Mouse (Mus musculus): Measurements from ENCODE around the gene Wbp1.

Wbp1 gene

DNA sequence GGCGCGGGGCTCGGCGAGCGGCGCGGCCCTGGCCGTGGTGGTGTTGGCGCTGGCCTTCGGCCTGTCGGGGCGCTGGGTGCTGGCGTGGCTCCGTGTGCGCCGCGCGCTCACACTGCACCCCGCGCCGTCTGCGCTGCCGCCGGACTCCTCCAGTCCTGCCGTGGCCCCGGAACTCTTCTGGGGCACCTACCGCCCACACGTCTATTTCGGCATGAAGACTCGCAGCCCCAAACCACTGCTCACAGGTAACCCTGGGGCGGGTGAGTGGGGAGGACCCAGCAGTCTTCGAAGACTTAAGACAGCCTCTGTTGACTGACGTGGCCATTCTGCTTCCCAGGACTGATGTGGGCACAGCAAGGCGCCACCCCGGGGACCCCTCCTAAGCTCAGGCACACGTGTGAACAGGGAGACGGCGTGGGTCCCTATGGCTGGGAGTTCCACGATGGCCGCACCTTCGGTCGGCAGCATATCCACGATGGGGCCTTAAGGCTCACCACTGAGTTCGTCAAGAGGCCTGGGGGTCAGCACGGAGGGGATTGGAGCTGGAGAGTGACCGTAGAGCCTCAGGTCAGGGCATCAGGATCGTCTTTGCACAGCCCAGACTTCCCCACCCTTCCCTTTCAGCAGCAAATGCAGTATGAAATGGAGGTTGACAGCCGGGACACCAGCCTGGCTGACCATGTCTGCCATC is 5.5 kb downstream of the Wbp1 start:
- no peak for DNase-seq

DNA sequence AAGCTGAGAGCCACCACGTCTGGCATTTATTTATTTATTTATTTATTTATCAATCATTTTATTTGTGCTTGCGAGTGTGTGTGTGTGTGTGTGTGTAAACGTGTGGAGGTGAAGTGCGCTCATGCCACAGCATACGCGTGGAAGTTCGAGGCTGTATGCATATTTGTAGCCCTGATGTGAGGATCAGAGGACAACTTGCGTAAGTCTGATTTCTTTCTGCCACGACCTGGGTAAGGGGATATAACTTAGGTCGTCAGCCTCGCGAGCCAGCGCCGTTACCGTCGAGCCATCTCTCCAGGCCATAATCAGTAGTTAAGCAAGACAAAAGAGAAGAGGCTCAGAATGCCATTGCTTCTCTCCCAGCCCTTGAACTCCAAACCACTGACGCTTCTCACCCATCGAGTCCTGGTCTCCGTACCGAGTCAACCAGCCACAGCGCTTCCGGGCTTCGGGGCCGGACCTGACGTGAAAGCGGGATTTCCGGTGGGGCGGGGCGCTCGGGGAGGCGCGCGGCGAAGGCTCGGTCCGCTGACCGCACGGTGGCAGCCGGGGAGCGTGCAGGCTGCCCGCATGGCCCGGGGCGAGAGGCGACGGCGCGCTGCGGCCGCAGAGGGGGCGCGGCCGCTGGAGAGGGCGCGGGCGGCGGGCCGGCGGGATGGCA is 6.2 kb downstream of the Wbp1 start, which contains the start of gene Mogs:
Gene Mogs (plus strand): TSS at position 486 of the 661 bp plus-strand sequence.
- peak; percentile 94 to 96 for DNase-seq

- no peak for DNase-seq
Observed at GRCm38 (mm10) chr6:83111510-83112136, 9.7 kb downstream of the Wbp1 start.

GRCm38 (mm10) chr6:83108762-83109668 is 12.3 kb downstream of the Wbp1 start, which contains the start of gene Mrpl53:
TSS of gene Mrpl53 (plus strand) at chr6:83109040.
- peak; percentile 80 to 82 for DNase-seq

GRCm38 (mm10) chr6:83107566-83108400 is 13.6 kb downstream of the Wbp1 start:
- DNase-seq, result peak; percentile 71 to 79

DNA sequence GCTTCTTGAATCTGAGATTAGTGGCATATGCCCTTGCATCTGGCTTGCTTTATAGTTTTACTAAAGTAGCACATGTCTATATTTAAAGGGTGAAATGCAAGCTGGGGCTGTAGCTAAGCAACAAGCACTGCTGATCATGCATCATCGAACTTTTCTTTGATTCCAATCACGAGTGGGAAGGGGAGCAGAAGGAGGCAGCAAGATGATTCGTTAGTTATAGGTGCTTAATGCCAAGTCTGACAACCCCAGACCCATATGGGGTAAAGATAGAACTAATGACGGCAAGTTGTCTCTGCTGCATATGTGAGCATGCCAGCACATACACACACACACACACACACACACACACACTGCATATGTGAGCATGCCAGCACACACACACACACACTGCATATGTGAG is 17.2 kb downstream of the Wbp1 start:
- DNase-seq, result no peak

DNA sequence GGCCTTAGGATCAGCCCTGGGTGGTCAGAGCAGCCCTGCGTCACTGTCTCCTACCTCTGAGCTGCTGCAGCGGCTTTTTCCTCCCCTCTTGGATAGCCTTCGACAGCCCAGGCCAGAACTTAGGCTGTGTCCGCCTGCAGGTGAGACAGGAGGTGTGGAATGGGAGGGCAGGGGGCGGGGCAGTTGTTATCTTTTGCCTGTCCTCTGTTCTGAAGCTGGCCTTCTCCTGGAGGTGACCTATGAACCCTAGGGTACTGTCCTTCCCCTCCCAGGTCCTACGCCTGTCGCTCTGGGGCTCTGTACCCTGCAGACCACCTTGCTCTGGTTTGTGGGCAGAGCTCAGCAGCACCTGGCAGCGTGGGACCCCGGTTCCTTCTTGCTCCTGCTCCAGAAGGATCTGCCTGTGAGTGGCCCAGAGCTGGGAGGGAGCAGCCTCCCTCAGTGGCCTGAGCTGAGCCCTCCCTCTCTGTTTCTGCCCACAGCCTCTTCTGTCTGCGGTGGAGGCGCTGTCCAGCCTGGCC is 18.2 kb downstream of the Wbp1 start:
- no peak for DNase-seq

GRCm38 (mm10) chr6:83101688-83102556 is 19.4 kb downstream of the Wbp1 start:
- peak; percentile 60 to 61 for DNase-seq

GRCm38 (mm10) chr6:83101316-83101687 is 20.1 kb downstream of the Wbp1 start, which contains the start of the genes Ccdc142 and Gm42688:
TSS of gene Ccdc142 (plus strand) at chr6:83101601.
TSS of gene Gm42688 (plus strand) at chr6:83101617.
- DNase-seq, result peak; percentile 94 to 95

- DNase-seq, result no peak
Observed at GRCm38 (mm10) chr6:83098411-83098810, 22.9 kb downstream of the Wbp1 start.

DNA sequence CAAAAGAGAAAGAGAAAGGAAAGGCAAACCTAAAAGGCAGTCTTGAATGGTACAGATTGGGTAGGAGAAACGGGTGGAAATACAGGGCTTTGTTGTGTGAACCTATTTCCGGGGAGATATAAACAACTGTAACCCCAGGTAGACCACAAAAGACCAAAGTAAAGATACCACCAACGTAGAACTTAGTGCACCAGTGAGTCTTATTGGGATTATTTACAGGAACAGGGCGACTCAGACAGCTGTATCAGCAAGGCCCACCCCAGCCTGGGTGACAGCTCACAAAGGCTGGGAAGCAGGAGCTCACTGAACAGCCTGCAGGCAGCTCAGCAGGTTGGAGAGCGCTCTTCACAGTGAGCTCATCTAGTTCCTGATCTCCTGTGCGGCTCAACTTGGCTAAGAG is 25.4 kb downstream of the Wbp1 start:
- no peak for DNase-seq

GRCm38 (mm10) chr6:83092416-83093127 is 28.8 kb downstream of the Wbp1 start:
- no peak for DNase-seq

DNA sequence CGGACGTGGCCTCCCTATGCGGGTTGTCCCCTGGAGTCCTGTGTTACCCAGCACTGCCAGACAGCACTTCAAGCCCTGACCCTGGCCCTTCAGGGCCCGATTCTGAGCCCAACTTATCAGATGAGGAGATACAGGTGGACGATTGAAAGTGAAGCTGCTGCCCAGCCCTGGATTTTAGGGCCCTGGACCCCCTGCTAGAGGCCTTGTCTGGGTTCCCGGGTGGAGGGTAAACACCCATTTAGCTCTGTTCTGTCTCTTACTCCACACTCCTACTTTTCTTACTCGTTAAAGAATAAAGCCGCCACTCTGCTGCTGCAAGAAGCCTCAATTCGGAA is 33.5 kb downstream of the Wbp1 start:
- DNase-seq, result no peak

GRCm38 (mm10) chr6:83087205-83087925 is 34.0 kb downstream of the Wbp1 start:
- DNase-seq, result no peak

DNA sequence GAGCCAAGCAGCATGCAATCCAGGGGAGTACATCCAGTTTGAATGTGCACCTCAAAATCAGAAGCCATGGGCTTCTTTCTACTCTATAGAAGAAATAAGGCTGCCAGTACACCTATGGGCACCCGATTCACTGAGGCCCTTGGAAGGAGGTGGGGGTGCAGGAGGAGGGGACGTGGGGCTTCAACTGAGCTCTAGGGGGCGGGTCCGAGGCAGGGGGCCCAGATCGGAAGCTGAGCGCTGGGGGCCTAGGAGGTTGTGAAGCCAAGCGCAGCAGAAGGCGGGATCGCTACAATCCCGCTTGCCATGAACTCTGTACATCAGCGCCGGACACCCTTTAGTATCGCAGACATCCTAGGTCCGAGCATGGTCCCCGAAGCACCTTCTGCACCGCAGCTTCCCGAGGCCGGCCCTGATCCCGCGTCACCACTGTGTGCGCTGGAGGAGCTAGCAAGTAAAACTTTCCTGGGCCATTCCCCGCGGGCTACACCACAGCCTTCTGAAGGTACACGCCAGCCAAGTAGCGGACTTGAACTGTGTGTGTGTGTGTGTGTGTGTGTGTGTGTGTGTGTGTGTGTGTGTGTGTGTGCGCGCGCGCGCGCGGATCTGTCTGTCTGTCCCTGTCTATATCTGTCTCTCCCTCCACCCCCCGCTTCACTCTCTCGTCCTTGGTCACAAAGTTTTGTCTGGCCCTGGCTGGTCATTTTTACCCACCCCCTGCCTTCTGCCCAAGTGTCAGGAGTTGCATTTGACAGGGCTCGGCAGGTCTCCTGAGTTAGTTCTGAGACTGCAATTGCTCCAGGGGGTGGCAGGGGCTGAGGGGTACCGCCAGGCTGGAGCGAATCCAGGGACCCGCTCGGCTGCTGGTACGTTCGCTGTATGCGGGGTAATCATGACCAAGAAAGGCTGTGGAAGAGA is 35.0 kb downstream of the Wbp1 start, which contains the start of gene Lbx2:
Gene Lbx2 (plus strand): TSS at position 247 of the 915 bp plus-strand sequence.
- DNase-seq, result no peak

GRCm38 (mm10) chr6:83084477-83084876 is 36.9 kb downstream of the Wbp1 start:
- no peak for DNase-seq

DNA sequence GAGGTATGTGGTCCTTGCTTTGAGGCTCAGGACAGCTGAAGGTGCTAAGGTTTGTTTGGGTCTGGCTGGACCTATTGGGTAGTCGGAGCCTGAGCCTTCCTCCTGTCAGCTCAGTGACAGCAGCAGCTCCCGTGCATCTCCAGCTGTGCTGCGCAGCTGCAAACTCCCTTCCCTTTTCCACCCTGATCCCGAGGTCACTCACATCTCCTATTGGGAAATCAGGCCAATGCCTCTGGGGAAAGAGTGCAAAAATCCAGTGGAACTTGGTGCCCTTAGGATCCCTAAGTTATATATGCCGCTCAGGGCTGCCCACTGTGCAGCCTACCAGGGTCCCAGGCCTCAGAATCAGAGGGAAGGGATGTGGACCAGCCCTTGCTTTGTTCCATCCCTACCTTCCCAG is 37.9 kb downstream of the Wbp1 start:
- DNase-seq, result no peak

DNA sequence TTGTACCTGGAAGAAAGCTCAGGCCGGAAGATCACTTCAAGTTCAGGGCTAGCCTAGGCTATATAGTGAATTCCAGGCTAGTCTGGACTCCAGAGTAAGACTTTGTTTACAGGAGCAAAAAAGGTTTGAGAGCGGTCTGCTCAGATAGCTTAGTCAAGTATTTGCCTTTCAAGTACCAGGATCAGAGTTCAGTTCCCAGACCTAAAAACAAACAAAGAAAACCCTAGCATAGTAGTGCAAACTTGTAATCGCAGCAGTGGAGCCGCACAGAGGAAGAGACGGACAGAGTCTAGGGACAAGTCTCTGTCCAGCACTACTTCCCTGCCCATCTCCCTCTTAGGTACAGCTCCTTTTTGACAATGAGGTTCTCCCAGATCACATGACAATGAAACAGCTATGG is 41.1 kb downstream of the Wbp1 start:
- no peak for DNase-seq

All from lung, adult 18-20 months (tissue).